Mouse (Mus musculus): Measurements from ENCODE around the gene St6galnac6. TPM values are rescaled to one million over a fixed set of nuclear protein-coding genes. Genes with fewer than 3 reads are reported as not detected.

St6galnac6 gene
- polyA plus RNA-seq, 1 experiment, result not detected

DNA sequence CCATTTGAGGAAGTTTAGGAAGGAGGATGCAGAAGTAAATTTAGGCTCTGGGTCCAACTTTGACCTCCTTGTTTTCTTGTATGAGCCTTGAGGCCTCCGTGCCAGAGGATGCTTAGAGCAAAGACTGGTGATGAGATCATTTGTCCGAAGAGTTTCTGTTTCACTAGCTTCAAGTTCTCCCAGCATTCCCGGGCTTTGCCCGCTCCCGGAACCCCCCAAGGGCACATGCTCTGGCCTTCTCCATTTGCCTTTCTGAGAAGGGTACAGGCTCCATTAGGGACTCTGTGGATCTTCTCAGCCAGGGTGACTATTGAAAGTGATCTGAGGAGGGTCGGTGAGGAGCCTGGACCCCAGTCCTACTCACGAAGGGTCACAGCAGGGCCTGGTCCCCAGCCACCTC, 47.9 kb downstream of the St6galnac6 start:
- no peak overlapping the region for H3K27ac ChIP-seq (ENCODE audit: insufficient read depth, low read depth, low read length)
- TF ChIP-seq POLR2A (IDR thresholded peaks at IDR 0.05; ENCODE audit: insufficient read depth, low read depth, low read length), result no peak
- no peak for TF ChIP-seq CTCF (IDR thresholded peaks at IDR 0.05; ENCODE audit: insufficient read depth, low read depth, low read length)
- peak overlapping the region; percentile 3; the same call in 1 of the 2 replicates for H3K4me3 ChIP-seq (ENCODE audit: insufficient read depth, low read depth, low read length)
- peaks cover 17% of the 10 kb centered on the region for H3K4me1 ChIP-seq (ENCODE audit: control insufficient read depth, insufficient read depth, low read length)
- 87% methylated on average over 7 of the region's 7 CpGs for WGBS

DNA sequence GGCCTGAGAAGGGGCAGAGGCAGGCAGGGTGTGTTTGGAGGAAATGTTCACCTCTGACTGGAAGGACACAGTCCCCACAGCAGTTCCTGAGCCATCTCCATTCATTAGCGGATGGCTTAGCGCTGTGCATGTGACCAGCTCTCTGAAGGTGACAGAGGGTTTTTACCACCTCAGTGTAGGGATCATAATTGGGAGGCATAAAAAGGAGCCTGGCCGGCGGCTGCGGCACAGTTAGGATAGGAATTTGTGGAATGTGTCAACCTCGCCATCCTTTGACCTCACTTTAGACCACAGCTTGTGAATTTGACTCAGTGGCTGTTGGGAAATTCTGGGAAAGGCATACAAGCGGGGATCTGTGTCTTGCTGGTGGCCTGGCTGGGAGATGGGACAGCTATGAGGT, 54.3 kb downstream of the St6galnac6 start:
- no peak for TF ChIP-seq POLR2A (IDR thresholded peaks at IDR 0.05; ENCODE audit: insufficient read depth, low read depth, low read length)
- no peak for TF ChIP-seq CTCF (IDR thresholded peaks at IDR 0.05; ENCODE audit: insufficient read depth, low read depth, low read length)
- no peak overlapping the region for H3K27ac ChIP-seq (ENCODE audit: insufficient read depth, low read depth, low read length)
- 76% methylated on average over 7 of the region's 7 CpGs for WGBS
- no peaks in the 10 kb centered on the region for H3K4me1 ChIP-seq (ENCODE audit: control insufficient read depth, insufficient read depth, low read length)
- H3K4me3 ChIP-seq (ENCODE audit: insufficient read depth, low read depth, low read length), result no peak overlapping the region

DNA sequence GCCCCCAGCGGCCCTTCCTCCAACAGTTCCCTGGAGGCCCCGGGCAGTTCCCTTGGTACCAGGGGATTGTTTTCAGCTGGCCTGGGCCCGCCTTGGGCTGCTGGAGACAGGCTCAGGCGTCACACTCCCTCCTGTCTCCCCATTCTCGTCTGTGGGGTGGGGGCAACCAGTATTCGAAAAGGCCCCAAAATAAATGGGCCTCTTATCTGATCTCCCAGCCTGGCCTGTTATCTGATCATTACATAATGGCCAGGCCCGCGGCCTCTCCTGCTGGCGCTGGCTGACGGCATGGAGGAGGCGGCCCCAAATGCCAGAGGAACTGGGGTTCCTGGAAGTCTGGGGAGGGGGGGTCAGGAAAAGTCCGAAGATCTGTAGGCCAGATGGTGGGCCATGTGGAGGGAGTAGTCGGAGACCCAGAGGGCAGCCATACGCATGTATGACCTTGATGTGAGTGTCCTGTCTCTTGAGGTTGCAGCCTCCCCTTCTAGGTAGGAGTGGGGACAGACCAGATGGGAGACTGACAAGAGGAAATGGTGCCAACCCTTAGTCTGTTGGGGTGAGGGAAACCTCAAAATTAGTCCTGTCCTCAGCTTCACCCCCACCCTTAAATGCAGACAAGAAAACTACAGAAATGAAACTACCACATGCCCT, 55.4 kb downstream of the St6galnac6 start:
- no peak overlapping the region for H3K4me3 ChIP-seq (ENCODE audit: insufficient read depth, low read depth, low read length)
- 84% methylated on average over 14 of the region's 14 CpGs for WGBS
- TF ChIP-seq POLR2A (IDR thresholded peaks at IDR 0.05; ENCODE audit: insufficient read depth, low read depth, low read length), result no peak
- TF ChIP-seq CTCF (IDR thresholded peaks at IDR 0.05; ENCODE audit: insufficient read depth, low read depth, low read length), result no peak
- H3K27ac ChIP-seq (ENCODE audit: insufficient read depth, low read depth, low read length), result no peak overlapping the region
- H3K4me1 ChIP-seq (ENCODE audit: control insufficient read depth, insufficient read depth, low read length), result no peaks in the 10 kb centered on the region

DNA sequence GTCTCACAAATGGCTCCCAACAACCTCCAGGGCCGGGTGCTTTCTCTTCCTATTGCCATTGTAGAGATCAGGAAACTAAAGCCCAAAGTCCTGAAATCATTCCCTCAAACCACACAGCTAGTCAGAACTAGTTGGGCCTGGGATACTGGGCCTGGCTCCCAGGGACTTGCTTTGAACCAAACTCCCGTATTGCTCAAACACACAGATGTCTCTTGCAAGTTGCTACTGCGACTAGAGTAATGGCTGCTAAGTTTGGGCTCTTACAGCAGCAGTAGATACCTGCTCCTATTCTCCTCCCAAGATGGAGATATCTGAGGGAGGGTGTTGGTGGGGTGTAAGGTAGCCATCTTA, 55.9 kb downstream of the St6galnac6 start:
- WGBS, result 95% methylated on average over 3 of the region's 3 CpGs
- TF ChIP-seq POLR2A (IDR thresholded peaks at IDR 0.05; ENCODE audit: insufficient read depth, low read depth, low read length) (no peak), CTCF (IDR thresholded peaks at IDR 0.05; ENCODE audit: insufficient read depth, low read depth, low read length) (no peak)
- H3K27ac ChIP-seq (ENCODE audit: insufficient read depth, low read depth, low read length), result no peak overlapping the region
- H3K4me1 ChIP-seq (ENCODE audit: control insufficient read depth, insufficient read depth, low read length), result no peaks in the 10 kb centered on the region
- no peak overlapping the region for H3K4me3 ChIP-seq (ENCODE audit: insufficient read depth, low read depth, low read length)

DNA sequence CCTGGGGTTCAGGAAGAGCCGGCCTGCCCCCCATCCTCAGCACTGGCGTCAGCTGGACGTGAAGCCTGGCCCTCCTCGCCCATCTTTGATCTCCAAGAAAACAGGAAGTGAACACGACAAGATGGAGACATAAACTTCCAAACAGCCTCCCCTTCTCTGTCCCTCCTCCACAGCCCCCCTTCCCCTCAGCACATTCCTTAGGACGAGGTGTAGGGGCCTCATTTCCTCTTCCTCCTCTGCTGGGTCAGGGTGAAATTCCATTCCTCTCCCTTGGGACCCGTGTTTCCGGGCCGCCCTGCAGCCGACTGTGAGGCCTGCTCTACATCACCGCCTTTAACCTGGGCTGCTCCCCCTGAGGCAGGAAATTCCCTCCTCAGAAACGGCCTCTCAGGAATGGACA, 56.3 kb downstream of the St6galnac6 start:
- TF ChIP-seq POLR2A (IDR thresholded peaks at IDR 0.05; ENCODE audit: insufficient read depth, low read depth, low read length) (no peak), CTCF (IDR thresholded peaks at IDR 0.05; ENCODE audit: insufficient read depth, low read depth, low read length) (no peak)
- Histone ChIP-seq H3K4me3 (ENCODE audit: insufficient read depth, low read depth, low read length) (no peak overlapping the region), H3K4me1 (ENCODE audit: control insufficient read depth, insufficient read depth, low read length) (no peaks in the 10 kb centered on the region), H3K27ac (ENCODE audit: insufficient read depth, low read depth, low read length) (no peak overlapping the region)
- 75% methylated on average over 12 of the region's 12 CpGs for WGBS

DNA sequence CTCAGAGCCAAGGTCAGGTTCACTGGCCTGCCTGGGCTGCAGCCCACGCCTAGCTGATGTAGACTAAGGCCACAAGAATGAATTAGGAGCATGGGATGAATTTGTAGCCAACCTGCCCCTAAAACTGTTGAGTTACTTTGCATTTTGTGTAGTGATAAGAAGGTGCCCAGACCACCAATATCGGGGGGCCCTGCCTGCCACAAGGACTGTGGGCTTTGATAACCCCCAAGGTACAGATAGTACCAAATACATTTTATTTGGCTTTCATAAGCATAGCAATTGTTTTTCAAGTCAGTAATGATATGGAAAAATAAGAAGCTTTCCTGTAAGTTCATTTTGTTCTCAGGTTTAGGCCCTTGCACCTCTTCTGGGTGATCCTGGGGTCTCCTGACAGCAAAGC, 59.4 kb downstream of the St6galnac6 start:
- 96% methylated on average over 2 of the region's 2 CpGs for WGBS
- no peak for TF ChIP-seq CTCF (IDR thresholded peaks at IDR 0.05; ENCODE audit: insufficient read depth, low read depth, low read length)
- TF ChIP-seq POLR2A (IDR thresholded peaks at IDR 0.05; ENCODE audit: insufficient read depth, low read depth, low read length), result no peak
- Histone ChIP-seq H3K4me3 (ENCODE audit: insufficient read depth, low read depth, low read length) (no peak overlapping the region), H3K4me1 (ENCODE audit: control insufficient read depth, insufficient read depth, low read length) (peaks cover 14% of the 10 kb centered on the region), H3K27ac (ENCODE audit: insufficient read depth, low read depth, low read length) (no peak overlapping the region)

DNA sequence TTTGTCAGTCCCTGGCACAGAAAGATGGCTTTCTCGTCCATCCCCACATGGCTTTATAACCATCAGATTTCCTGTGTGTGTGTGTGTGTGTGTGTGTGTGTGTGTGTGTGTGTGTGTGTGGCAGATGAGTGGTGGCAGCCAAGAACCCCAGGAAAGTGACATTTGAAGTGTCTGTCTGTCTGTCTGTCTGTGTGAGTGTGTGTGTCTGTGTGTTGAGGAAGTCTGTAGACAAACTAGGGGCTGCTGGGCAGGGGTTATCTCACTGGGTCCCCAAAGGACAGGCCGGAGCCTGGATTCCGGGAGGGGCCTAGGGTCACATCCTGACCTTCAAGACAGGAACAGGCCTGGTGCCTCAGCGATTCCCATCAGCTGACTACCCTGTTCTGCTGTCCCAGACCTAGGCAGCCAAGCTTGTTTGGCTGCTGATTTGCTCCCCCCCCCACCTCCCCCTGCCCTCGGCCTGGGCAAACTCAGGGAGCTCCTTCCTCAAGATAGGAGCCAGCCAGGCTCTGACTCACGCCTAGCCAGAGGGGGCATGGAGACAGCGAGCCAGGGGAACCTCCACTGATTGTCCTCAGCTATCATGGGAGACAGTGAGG, 62.1 kb downstream of the St6galnac6 start:
- H3K27ac ChIP-seq (ENCODE audit: insufficient read depth, low read depth, low read length), result no peak overlapping the region
- H3K4me1 ChIP-seq (ENCODE audit: control insufficient read depth, insufficient read depth, low read length), result peaks cover 14% of the 10 kb centered on the region
- TF ChIP-seq CTCF (IDR thresholded peaks at IDR 0.05; ENCODE audit: insufficient read depth, low read depth, low read length), result no peak
- TF ChIP-seq POLR2A (IDR thresholded peaks at IDR 0.05; ENCODE audit: insufficient read depth, low read depth, low read length), result no peak
- no peak overlapping the region for H3K4me3 ChIP-seq (ENCODE audit: insufficient read depth, low read depth, low read length)
- 49% methylated on average over 7 of the region's 7 CpGs for WGBS

DNA sequence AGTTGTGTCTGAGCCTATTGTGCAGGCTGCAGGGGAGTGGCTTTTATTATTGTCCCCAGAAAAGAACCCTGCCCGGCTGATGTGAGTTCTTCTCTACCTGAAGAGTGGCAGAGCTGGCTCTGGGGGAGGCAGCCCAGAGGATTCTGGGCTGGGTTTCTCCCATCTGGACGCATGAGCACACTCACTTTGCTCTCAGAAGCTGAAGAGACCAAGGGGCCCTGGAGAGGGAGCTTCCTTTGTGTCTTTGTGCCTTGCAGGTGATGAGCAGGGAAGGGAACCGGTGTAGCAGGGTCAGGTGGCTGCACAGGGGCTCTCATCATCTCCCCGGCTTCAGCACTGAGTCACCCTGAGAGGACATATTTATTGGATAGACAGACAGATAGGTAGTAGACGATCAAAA, 62.8 kb downstream of the St6galnac6 start:
- Histone ChIP-seq H3K4me3 (ENCODE audit: insufficient read depth, low read depth, low read length) (no peak overlapping the region), H3K4me1 (ENCODE audit: control insufficient read depth, insufficient read depth, low read length) (peaks cover 14% of the 10 kb centered on the region), H3K27ac (ENCODE audit: insufficient read depth, low read depth, low read length) (no peak overlapping the region)
- TF ChIP-seq POLR2A (IDR thresholded peaks at IDR 0.05; ENCODE audit: insufficient read depth, low read depth, low read length) (no peak), CTCF (IDR thresholded peaks at IDR 0.05; ENCODE audit: insufficient read depth, low read depth, low read length) (no peak)
- WGBS, result 61% methylated on average over 5 of the region's 5 CpGs

DNA sequence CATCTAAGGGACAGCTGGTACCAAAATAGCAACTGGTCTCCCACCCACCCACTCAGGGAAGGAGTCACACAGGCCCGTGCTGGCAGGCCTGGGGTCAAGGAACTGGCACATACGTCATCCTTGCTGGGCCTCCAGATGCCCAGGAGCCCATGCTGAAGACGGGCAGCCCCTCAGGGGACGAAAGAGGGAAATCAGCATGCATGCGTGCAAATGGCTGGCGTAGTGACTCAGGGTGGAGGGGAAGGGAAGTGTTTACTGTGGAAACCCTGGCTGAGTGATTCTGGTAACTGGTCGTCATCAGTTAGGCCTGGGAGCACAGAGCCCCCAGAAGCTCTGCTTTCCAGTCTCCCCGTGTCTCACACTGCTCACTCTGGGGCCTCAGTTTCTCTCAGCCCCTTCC, 65.8 kb downstream of the St6galnac6 start:
- H3K4me3 ChIP-seq (ENCODE audit: insufficient read depth, low read depth, low read length), result no peak overlapping the region
- WGBS, result 81% methylated on average over 8 of the region's 8 CpGs
- H3K27ac ChIP-seq (ENCODE audit: insufficient read depth, low read depth, low read length), result no peak overlapping the region
- TF ChIP-seq POLR2A (IDR thresholded peaks at IDR 0.05; ENCODE audit: insufficient read depth, low read depth, low read length), result no peak
- TF ChIP-seq CTCF (IDR thresholded peaks at IDR 0.05; ENCODE audit: insufficient read depth, low read depth, low read length), result no peak
- peaks cover 17% of the 10 kb centered on the region for H3K4me1 ChIP-seq (ENCODE audit: control insufficient read depth, insufficient read depth, low read length)
